Mouse (Mus musculus) neural tube, embryonic 14.5 days (tissue): ENCODE results near the gene Krt75. TPM values are rescaled to one million over a fixed set of nuclear protein-coding genes. Genes with fewer than 3 reads are reported as not detected.

ENCODE experiments used
- ATAC-seq: fragments of 200-750 bp; cut with Nextera tagmentation; 2 replicates; pipeline ENCODE4 v1.8.0; 2017; ENCODE audit warnings: low read depth, mild to moderate bottlenecking, moderate TSS enrichment, moderate library complexity
- H3K27ac ChIP-seq: fragments of 300-500 bp; sonication (generic); 2 replicates; pipeline ENCODE4 v1.5.1; 2014; ENCODE audit warnings: low read depth, mild to moderate bottlenecking, control low read depth, low read length, moderate library complexity, mixed read lengths
- H3K27me3 ChIP-seq: fragments of 300-500 bp; sonication (generic); 2 replicates; pipeline ENCODE4 v1.6.1; 2014; ENCODE audit warnings: low read length; ENCODE audit not compliant: control insufficient read depth, insufficient read depth
- H3K36me3 ChIP-seq: fragments of 300-500 bp; sonication (generic); 2 replicates; pipeline ENCODE4 v1.6.1; 2014; ENCODE audit warnings: low read length, mixed read lengths; ENCODE audit not compliant: control insufficient read depth, insufficient read depth
- H3K4me1 ChIP-seq: fragments of 300-500 bp; sonication (generic); 2 replicates; pipeline ENCODE4 v1.6.1; 2014; ENCODE audit warnings: low read length; ENCODE audit not compliant: control insufficient read depth, insufficient read depth
- H3K4me2 ChIP-seq: fragments of 300-500 bp; sonication (generic); 2 replicates; pipeline ENCODE4 v1.6.1; 2014; ENCODE audit warnings: mild to moderate bottlenecking, low read depth, low read length, control low read depth
- H3K4me3 ChIP-seq: fragments of 300-500 bp; sonication (generic); 2 replicates; pipeline ENCODE4 v1.5.1; 2014; ENCODE audit warnings: low read depth, low read length, control low read depth, mixed read lengths
- H3K9ac ChIP-seq: fragments of 300-500 bp; sonication (generic); replicated peaks from 2 replicates; pipeline ENCODE4 v1.6.1; 2014; ENCODE audit warnings: low read depth, mild to moderate bottlenecking, control low read depth, low read length, mixed read lengths
- H3K9me3 ChIP-seq: fragments of 300-500 bp; sonication (generic); 2 replicates; pipeline ENCODE4 v1.6.1; 2016; ENCODE audit warnings: low read length; ENCODE audit not compliant: control insufficient read depth
- WGBS: fragments of 180-500 bp; shearing (Covaris S2); extraction: QIAGEN DNeasy Blood & Tissue Kit; methylation state at CpG from one replicate; pipeline ENCODE4 v1.1.7; 2014; 5-methylcytosine and 5-hydroxymethylcytosine counted together
- polyA plus RNA-seq: library from polyadenylated mRNA; unstranded; fragments of >200 nt; fragmentation: Nextera tagmentation; extraction: Ambion mirVana; gene quantifications from 2 replicates; pipeline ENCODE4 v1.2.1, GENCODE M21; 2014

Gene Krt75
- polyA plus RNA-seq = 0.08 TPM in 1 of 2 replicates, not detected in the other

- Histone ChIP-seq H3K27ac (no peak within 1 kb of the TSS), H3K4me2 (no peak within 1 kb of the TSS), H3K36me3 (no peaks in the 10 kb centered on the region), H3K9ac (no peak within 1 kb of the TSS), H3K4me1 (no peaks in the 10 kb centered on the region), H3K9me3 (no peaks in the 10 kb centered on the region), H3K4me3 (no peak within 1 kb of the TSS), H3K27me3 (no peaks in the 10 kb centered on the region)
- ATAC-seq = no peak
- 76% methylated on average over 15 of the region's 15 CpGs for WGBS
Observed at GRCm38 (mm10) chr15:101573796-101574345, at the start of gene Krt75. Krt75 (minus strand) TSS chr15:101573904.

GRCm38 (mm10) chr15:101599123-101599522 lies 25.4 kb upstream of the Krt75 start:
- no peak overlapping the region for H3K4me3 ChIP-seq
- WGBS = 71% methylated on average over 6 of the region's 6 CpGs
- ATAC-seq = no peak

DNA sequence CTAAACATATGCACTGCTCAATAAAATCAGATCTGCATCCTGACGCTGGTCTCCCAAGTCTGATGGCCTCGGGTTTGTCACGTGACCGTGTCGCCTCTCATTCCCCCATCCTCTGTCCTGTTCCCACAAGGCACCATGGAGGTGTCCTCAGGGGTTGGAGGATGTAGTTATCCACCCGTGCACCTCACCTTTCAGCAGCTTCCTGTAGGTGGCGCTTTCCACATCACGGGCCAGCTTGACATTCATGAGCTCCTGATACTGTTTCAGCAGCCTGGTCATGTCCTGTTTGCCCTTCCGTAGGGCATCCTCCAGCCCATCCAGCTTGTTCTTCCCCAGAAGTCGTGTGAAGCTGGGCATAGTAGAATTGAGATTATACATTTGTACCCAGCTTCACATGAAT lies 14.5 kb upstream of the Krt75 start:
- Histone ChIP-seq H3K9ac (no peak overlapping the region), H3K36me3 (no peaks in the 10 kb centered on the region), H3K4me3 (no peak overlapping the region), H3K27me3 (no peaks in the 10 kb centered on the region), H3K4me1 (no peaks in the 10 kb centered on the region), H3K4me2 (no peak overlapping the region), H3K27ac (no peak overlapping the region), H3K9me3 (no peaks in the 10 kb centered on the region)
- 82% methylated on average over 10 of the region's 10 CpGs for WGBS
- ATAC-seq = no peak

More at GRCm38 (mm10) chr15:101599123-101599522, 25.4 kb upstream of the Krt75 start:
- H3K4me2 ChIP-seq = no peak overlapping the region
- no peaks in the 10 kb centered on the region for H3K36me3 ChIP-seq
- no peaks in the 10 kb centered on the region for H3K4me1 ChIP-seq
- H3K9ac ChIP-seq = no peak overlapping the region
- H3K27ac ChIP-seq = no peak overlapping the region
- no peaks in the 10 kb centered on the region for H3K9me3 ChIP-seq
- no peaks in the 10 kb centered on the region for H3K27me3 ChIP-seq

DNA sequence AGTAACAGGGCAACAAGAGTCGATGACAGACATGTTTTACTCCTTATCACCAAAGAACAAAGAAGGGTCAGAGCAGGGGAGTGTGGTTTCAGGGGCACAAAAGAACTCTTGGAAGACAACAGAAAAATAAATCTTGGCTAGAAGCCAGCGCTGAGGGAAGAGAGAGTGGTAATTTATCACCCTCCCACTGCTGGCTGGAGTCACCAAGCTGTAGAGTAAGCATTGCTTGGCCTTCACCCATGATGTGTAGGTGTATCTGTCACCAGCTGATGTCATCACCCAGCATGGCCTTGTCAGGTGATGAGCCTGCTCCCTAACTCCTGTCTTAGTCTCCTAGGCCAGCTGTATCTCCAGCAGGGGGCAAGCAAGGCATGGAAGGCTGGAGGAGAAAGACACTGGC lies 10.8 kb upstream of the Krt75 start:
- no peak overlapping the region for H3K9ac ChIP-seq
- no peaks in the 10 kb centered on the region for H3K9me3 ChIP-seq
- H3K4me3 ChIP-seq = no peak overlapping the region
- no peaks in the 10 kb centered on the region for H3K4me1 ChIP-seq
- WGBS = 13% methylated on average over 2 of the region's 2 CpGs
- no peaks in the 10 kb centered on the region for H3K36me3 ChIP-seq
- H3K27ac ChIP-seq = no peak overlapping the region
- no peaks in the 10 kb centered on the region for H3K27me3 ChIP-seq
- H3K4me2 ChIP-seq = no peak overlapping the region
- ATAC-seq = no peak

DNA sequence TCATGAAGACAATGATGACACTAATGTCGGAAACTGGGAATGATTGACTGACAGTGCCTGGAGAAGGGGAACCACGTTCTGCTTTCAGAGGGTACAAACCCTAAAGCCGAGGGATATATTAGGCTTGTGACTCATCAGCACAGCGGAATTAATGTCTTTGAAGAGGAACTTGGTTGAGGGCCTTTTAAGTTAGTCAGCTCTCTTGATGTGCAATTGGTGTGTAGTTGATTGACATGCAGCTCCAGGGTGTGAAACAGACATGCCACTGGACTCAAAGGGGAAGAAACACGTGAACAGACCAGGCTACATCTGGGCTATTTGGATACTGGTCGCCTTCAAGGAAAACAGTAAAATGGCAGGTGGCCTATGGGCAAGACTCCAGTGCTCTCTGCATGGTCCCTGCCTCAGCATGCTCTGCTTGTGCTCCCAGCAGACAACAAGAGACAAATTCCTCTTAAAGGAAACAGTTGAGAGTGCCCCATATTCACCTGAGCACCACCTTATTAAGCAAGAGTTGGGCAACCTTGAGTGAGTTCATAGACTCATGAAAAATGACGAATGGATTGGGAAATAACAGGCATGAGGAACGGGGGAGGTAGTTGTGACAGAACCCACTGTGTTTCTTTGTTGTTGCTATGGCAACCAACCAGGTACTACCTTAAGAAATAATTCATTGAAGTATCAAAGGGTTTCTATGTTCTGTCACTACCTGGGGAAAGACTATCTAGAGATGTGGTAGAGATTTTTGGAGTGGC lies 9.7 kb upstream of the Krt75 start:
- H3K9ac ChIP-seq = no peak overlapping the region
- no peak for ATAC-seq
- 84% methylated on average over 8 of the region's 8 CpGs for WGBS
- no peaks in the 10 kb centered on the region for H3K4me1 ChIP-seq
- H3K4me2 ChIP-seq = no peak overlapping the region
- H3K4me3 ChIP-seq = no peak overlapping the region
- no peak overlapping the region for H3K27ac ChIP-seq
- no peaks in the 10 kb centered on the region for H3K27me3 ChIP-seq
- H3K9me3 ChIP-seq = no peaks in the 10 kb centered on the region
- no peaks in the 10 kb centered on the region for H3K36me3 ChIP-seq

- Histone ChIP-seq H3K9ac (no peak overlapping the region), H3K36me3 (no peaks in the 10 kb centered on the region), H3K4me2 (no peak overlapping the region), H3K4me1 (no peaks in the 10 kb centered on the region), H3K27ac (no peak overlapping the region), H3K9me3 (no peaks in the 10 kb centered on the region), H3K27me3 (no peaks in the 10 kb centered on the region), H3K4me3 (no peak overlapping the region)
- 87% methylated on average over 3 of the region's 3 CpGs for WGBS
- ATAC-seq = no peak
Observed at GRCm38 (mm10) chr15:101581701-101582100, 8.0 kb upstream of the Krt75 start.

DNA sequence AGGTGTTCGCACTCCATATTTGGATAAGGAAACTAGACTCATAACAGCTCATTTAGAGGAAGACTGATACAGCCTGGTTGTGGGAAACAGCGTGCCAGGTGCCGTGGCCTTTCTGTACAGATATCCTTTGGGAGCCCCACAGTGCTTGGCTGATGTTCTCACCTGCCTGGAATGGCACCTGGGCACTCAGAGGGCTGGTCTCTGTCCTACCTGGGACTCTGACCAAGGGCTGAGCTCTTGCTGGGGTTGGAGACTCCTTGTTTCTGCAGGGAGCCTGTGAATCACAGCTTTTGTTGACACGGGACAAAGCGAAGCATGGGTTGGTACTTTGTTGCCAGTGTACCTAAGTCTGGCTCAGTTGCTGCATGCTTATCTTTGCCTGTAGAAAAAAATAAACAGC lies 1.8 kb upstream of the Krt75 start:
- H3K9ac ChIP-seq = no peak overlapping the region
- WGBS = 92% methylated on average over 5 of the region's 5 CpGs
- H3K4me1 ChIP-seq = no peaks in the 10 kb centered on the region
- no peak overlapping the region for H3K4me2 ChIP-seq
- H3K9me3 ChIP-seq = no peaks in the 10 kb centered on the region
- ATAC-seq = no peak
- no peaks in the 10 kb centered on the region for H3K36me3 ChIP-seq
- no peak overlapping the region for H3K27ac ChIP-seq
- no peak overlapping the region for H3K4me3 ChIP-seq
- H3K27me3 ChIP-seq = no peaks in the 10 kb centered on the region

- no peaks in the 10 kb centered on the region for H3K27me3 ChIP-seq
- no peak overlapping the region for H3K27ac ChIP-seq
- H3K36me3 ChIP-seq = no peaks in the 10 kb centered on the region
- ATAC-seq = no peak
- no peaks in the 10 kb centered on the region for H3K4me1 ChIP-seq
- H3K9me3 ChIP-seq = no peaks in the 10 kb centered on the region
- WGBS = 48% methylated on average over 7 of the region's 7 CpGs
- no peak overlapping the region for H3K4me2 ChIP-seq
- no peak overlapping the region for H3K9ac ChIP-seq
- H3K4me3 ChIP-seq = no peak overlapping the region
Observed at GRCm38 (mm10) chr15:101567780-101568179, 5.9 kb downstream of the Krt75 start.

- Histone ChIP-seq H3K4me1 (no peaks in the 10 kb centered on the region), H3K4me2 (no peak within 1 kb of the TSS), H3K4me3 (no peak within 1 kb of the TSS), H3K9me3 (no peaks in the 10 kb centered on the region), H3K27me3 (no peaks in the 10 kb centered on the region), H3K36me3 (no peaks in the 10 kb centered on the region), H3K27ac (no peak within 1 kb of the TSS), H3K9ac (no peak within 1 kb of the TSS)
- WGBS = 71% methylated on average over 5 of the region's 5 CpGs
- no peak for ATAC-seq
Observed at GRCm38 (mm10) chr15:101562850-101563249, 10.9 kb downstream of the Krt75 start, which contains the start of gene Krt90. Krt90 (minus strand) TSS chr15:101562950.
